Mouse (Mus musculus): ENCODE data around the gene Pip5k1b. TPM values are rescaled to one million over a fixed set of nuclear protein-coding genes. Genes with fewer than 3 reads are reported as not detected.

The Pip5k1b gene
- polyA plus RNA-seq, 1 experiment from 2014 or later: 2.3 TPM

GRCm38 (mm10) chr19:24523476-24524313, 32.0 kb downstream of the Pip5k1b start:
- Histone ChIP-seq H3K9me3 (replicated peaks) (no peaks in the 10 kb centered on the region), H3K9ac (no peak overlapping the region), H3K27ac (no peak overlapping the region), H3K4me1 (no peaks in the 10 kb centered on the region), H3K36me3 (no peaks in the 10 kb centered on the region), H3K4me2 (replicated peaks) (no peak overlapping the region), H3K4me3 (no peak overlapping the region), H3K27me3 (no peaks in the 10 kb centered on the region)
- 76% methylated on average over 15 of the region's 15 CpGs for WGBS
- no peak for ATAC-seq (ENCODE audit: low FRiP score)

GRCm38 (mm10) chr19:24521997-24522396, 33.7 kb downstream of the Pip5k1b start:
- H3K36me3 ChIP-seq: no peaks in the 10 kb centered on the region
- WGBS: 91% methylated on average over 7 of the region's 7 CpGs
- H3K4me2 ChIP-seq (replicated peaks): no peak overlapping the region
- no peak overlapping the region for H3K27ac ChIP-seq
- no peak for ATAC-seq (ENCODE audit: low FRiP score)
- no peak overlapping the region for H3K9ac ChIP-seq
- no peak overlapping the region for H3K4me3 ChIP-seq
- no peaks in the 10 kb centered on the region for H3K27me3 ChIP-seq
- H3K4me1 ChIP-seq: no peaks in the 10 kb centered on the region
- H3K9me3 ChIP-seq (replicated peaks): no peaks in the 10 kb centered on the region

GRCm38 (mm10) chr19:24521146-24521545, 34.5 kb downstream of the Pip5k1b start:
- no peaks in the 10 kb centered on the region for H3K9me3 ChIP-seq (replicated peaks)
- H3K4me2 ChIP-seq (replicated peaks): no peak overlapping the region
- no peak overlapping the region for H3K4me3 ChIP-seq
- no peak for ATAC-seq (ENCODE audit: low FRiP score)
- H3K9ac ChIP-seq: no peak overlapping the region
- H3K4me1 ChIP-seq: no peaks in the 10 kb centered on the region
- 87% methylated on average over 9 of the region's 9 CpGs for WGBS
- H3K27me3 ChIP-seq: no peaks in the 10 kb centered on the region
- no peaks in the 10 kb centered on the region for H3K36me3 ChIP-seq
- H3K27ac ChIP-seq: no peak overlapping the region

DNA sequence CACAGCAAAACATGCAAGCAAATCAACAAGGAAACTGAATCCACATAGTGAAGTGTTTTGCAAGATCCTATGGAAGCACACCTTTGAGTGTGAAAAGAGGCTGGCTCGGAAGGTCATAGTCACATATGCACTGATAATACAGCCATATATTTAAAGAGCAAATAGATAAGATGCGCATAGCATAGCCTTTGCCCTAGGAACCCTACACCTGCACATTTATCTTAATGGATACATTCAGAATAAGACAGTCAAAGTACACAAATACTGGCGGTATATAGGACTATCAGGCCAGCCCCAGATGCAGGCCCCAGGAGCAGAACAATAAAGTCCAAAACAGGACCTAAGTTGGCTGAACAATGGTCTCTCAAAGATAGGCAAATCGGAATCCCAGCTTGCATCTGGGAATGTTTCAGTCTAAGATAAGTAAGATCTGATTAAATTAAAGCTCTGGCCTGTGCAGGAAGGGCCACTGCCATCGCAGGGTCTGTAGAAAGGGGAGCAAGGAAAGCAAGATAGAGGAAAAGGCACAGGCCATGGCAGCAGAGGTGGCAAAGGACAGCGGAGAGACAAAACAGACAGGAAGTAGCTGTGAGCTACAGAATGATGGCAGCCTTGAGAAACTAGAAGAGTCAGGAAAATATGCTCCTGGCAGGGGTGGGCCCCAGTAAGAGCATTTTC, 35.8 kb downstream of the Pip5k1b start:
- H3K9me3 ChIP-seq (replicated peaks): no peaks in the 10 kb centered on the region
- no peak for ATAC-seq (ENCODE audit: low FRiP score)
- H3K4me1 ChIP-seq: no peaks in the 10 kb centered on the region
- no peak overlapping the region for H3K4me2 ChIP-seq (replicated peaks)
- 91% methylated on average over 6 of the region's 6 CpGs for WGBS
- H3K27me3 ChIP-seq: no peaks in the 10 kb centered on the region
- no peak overlapping the region for H3K4me3 ChIP-seq
- no peaks in the 10 kb centered on the region for H3K36me3 ChIP-seq
- H3K27ac ChIP-seq: no peak overlapping the region
- no peak overlapping the region for H3K9ac ChIP-seq

DNA sequence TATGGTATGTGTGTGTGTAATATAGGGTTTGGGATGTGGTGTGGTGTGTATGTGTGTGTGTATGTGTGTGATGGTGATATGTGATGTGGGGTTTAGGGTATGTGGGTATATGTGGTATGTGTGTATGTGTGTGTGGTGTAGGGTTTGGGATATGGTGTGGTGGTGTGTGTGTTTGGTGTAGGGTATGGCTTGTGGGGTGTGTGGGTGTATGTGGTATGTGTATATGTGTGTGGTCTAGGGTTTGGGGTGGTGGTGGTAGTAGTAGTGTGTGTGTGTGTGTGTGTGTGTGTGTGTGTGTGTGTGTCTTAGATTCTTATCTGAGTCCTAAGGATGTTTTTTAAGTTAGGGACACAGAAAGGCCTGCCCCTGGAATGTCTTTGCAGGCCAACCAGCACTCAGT, 37.3 kb downstream of the Pip5k1b start:
- Histone ChIP-seq H3K36me3 (no peaks in the 10 kb centered on the region), H3K27ac (no peak overlapping the region), H3K9me3 (replicated peaks) (no peaks in the 10 kb centered on the region), H3K4me1 (no peaks in the 10 kb centered on the region), H3K9ac (no peak overlapping the region), H3K4me3 (no peak overlapping the region), H3K4me2 (replicated peaks) (no peak overlapping the region), H3K27me3 (no peaks in the 10 kb centered on the region)
- ATAC-seq (ENCODE audit: low FRiP score): no peak

DNA sequence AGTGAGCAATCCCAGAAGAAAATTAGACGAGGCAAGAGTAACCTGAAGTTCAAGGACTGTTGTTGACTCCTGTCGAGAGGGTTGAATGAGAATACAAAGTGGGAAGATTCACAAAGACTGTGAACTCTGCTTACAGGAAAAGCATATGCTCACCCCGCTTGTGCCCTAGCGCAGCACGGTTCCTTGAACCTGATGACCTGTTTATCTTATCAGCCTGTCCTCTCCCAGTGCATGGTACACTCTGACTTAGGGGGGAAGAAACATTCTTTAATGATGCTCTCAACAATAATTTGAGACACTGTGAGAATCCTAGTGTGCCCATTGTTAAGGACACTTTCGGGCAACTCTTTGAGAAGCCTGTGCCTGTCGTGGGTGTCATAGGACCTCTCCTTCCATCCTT, 38.6 kb downstream of the Pip5k1b start:
- H3K4me2 ChIP-seq (replicated peaks): no peak overlapping the region
- no peaks in the 10 kb centered on the region for H3K27me3 ChIP-seq

GRCm38 (mm10) chr19:24515941-24516340, 39.7 kb downstream of the Pip5k1b start:
- WGBS: 94% methylated on average over 3 of the region's 3 CpGs
- H3K4me2 ChIP-seq (replicated peaks): no peak overlapping the region
- no peak for ATAC-seq (ENCODE audit: low FRiP score)
- H3K36me3 ChIP-seq: no peaks in the 10 kb centered on the region
- no peak overlapping the region for H3K4me3 ChIP-seq
- H3K9me3 ChIP-seq (replicated peaks): no peaks in the 10 kb centered on the region
- H3K27ac ChIP-seq: no peak overlapping the region
- no peaks in the 10 kb centered on the region for H3K27me3 ChIP-seq
- no peak overlapping the region for H3K9ac ChIP-seq
- no peaks in the 10 kb centered on the region for H3K4me1 ChIP-seq

More for the DNA sequence above, 38.6 kb downstream of the Pip5k1b start:
- H3K9me3 ChIP-seq (replicated peaks): no peaks in the 10 kb centered on the region
- H3K9ac ChIP-seq: no peak overlapping the region
- 84% methylated on average over 7 of the region's 7 CpGs for WGBS
- no peaks in the 10 kb centered on the region for H3K36me3 ChIP-seq
- H3K4me1 ChIP-seq: no peaks in the 10 kb centered on the region
- ATAC-seq (ENCODE audit: low FRiP score): no peak
- H3K4me3 ChIP-seq: no peak overlapping the region
- H3K27ac ChIP-seq: no peak overlapping the region

DNA sequence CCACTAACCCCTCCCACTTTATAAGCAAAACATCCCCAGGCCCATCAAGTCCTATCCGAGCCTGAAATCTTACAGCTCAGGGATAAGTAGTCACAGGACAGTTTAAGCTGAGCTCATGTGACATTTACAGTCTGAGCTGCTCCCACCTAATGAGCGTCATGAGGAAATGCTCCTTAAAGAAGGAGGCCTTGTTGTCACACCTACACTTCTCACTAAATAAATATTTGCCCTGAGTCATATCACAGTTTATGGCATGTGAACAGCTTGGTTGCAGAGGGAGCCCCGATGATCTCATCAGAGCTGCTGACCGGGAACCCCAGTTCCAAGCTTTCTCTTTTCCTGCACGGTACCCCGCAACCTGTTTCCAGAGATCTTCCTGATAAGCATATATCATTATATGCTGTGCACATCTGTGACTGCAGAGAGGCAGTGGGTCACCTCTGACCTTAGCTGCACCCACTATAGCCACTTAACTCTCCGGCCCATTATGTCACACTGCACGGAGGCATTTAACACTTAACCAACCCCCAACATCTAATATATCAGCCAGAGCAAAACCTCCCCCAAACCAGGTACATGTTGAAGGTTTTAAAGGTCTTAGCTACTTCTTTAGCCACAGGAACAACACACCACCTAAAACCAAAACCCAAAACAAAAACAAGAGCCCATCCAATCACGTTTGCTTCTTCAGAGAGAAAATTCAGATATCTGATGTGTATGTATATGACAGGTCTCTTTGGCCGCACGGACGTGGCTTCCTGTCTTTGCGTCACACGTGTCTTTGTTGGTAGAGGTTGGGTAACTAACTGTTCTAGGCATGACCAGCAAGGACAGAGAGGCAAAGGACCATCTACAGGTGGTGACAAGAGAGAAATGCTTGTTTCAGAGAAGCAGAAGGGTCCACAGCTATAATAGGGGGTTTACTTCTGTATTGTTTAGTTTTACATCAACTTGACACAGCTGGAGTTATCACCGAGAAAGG, 40.7 kb downstream of the Pip5k1b start:
- 88% methylated on average over 15 of the region's 15 CpGs for WGBS
- no peak overlapping the region for H3K4me3 ChIP-seq
- no peaks in the 10 kb centered on the region for H3K9me3 ChIP-seq (replicated peaks)
- H3K4me1 ChIP-seq: no peaks in the 10 kb centered on the region
- H3K4me2 ChIP-seq (replicated peaks): no peak overlapping the region
- no peak overlapping the region for H3K27ac ChIP-seq
- H3K9ac ChIP-seq: no peak overlapping the region
- ATAC-seq (ENCODE audit: low FRiP score): no peak
- H3K27me3 ChIP-seq: no peaks in the 10 kb centered on the region
- H3K36me3 ChIP-seq: no peaks in the 10 kb centered on the region

DNA sequence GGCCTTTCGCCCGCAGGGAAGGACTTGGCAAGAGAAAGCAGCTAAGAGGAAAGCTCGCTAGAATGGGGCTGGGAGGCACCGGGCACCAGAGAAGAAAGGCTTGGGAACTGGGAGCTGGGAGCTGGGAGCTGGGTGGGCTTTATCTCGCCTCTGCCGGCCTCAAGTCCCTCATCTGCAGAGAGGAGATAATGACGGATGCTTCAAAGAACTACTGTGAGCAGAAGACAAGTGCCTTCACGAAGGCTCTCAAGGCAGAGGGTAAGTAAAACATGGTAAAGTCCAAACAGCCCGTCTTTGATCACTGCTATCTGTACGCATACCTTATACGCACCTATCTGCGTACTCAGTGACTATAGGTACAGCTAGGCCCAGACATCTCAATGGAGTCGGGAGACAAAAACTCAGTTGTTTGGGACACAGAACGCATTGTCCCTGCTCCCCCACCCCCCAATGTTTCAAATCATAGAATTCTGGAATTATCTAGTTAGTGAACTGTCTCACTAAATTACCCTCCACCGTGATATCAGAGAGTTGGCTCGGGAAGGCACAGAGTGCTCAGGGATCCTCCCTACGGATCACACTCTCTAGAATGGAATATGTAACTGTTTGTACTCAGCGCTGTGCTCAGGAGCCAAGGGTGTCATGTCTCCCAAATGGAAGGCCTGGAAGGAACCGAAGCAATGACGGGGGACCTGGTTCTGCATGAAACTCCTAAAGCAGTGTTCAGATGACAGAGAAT, 42.4 kb downstream of the Pip5k1b start:
- H3K27ac ChIP-seq: no peak overlapping the region
- no peak overlapping the region for H3K4me2 ChIP-seq (replicated peaks)
- no peaks in the 10 kb centered on the region for H3K9me3 ChIP-seq (replicated peaks)
- ATAC-seq (ENCODE audit: low FRiP score): no peak
- no peak overlapping the region for H3K9ac ChIP-seq
- 87% methylated on average over 20 of the region's 20 CpGs for WGBS
- H3K27me3 ChIP-seq: no peaks in the 10 kb centered on the region
- H3K4me1 ChIP-seq: 0 out of 2 replicates have a peak, but pooled peaks cover 3% of the 10 kb centered on the region
- H3K36me3 ChIP-seq: no peaks in the 10 kb centered on the region
- no peak overlapping the region for H3K4me3 ChIP-seq

DNA sequence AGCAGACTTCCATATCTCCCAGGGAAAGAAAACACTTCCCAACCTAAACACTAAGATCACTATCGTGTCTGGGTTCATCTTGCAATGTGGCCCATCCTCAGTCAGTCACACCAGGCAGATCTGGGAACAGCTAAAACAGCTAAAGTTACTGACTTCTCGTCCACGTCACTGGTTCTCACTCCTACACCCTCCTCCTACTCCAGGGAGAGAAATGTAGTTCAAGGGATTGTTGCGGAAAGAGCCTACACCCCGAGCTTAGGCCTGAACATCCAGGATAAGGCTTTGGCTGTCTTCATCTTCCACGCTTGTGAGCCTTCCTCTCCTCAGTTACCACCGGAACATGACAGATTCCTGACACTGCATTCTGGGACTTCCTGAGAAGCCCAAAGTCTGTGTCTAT, 43.7 kb downstream of the Pip5k1b start:
- Histone ChIP-seq H3K4me2 (replicated peaks) (no peak overlapping the region), H3K9me3 (replicated peaks) (no peaks in the 10 kb centered on the region), H3K4me1 (0 out of 2 replicates have a peak, but pooled peaks cover 8% of the 10 kb centered on the region), H3K36me3 (no peaks in the 10 kb centered on the region), H3K4me3 (no peak overlapping the region), H3K27ac (no peak overlapping the region), H3K27me3 (no peaks in the 10 kb centered on the region), H3K9ac (no peak overlapping the region)
- no peak for ATAC-seq (ENCODE audit: low FRiP score)
- 92% methylated on average over 7 of the region's 7 CpGs for WGBS

DNA sequence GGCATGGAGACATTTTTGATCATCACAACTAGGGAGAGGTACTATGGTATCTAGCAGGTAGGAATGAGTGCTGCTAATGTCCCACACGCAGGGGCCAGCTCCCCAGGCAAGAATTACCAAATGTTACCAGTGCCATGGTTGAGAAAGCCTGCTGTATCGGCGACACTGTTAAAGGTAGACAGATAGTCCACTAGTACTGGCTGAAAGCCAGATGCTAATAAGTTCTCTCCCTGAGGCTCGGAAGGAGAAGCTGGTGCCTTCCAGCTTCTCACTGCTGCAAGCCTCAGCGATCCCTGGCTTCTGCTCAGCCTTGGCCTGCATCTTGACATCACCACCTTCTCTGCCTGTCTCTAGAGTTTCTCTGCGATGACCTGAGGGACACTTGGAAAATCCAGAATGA, 46.3 kb downstream of the Pip5k1b start:
- Histone ChIP-seq H3K36me3 (no peaks in the 10 kb centered on the region), H3K27me3 (no peaks in the 10 kb centered on the region), H3K4me2 (replicated peaks) (no peak overlapping the region), H3K4me3 (no peak overlapping the region), H3K9me3 (replicated peaks) (no peaks in the 10 kb centered on the region), H3K4me1 (0 out of 2 replicates have a peak, but pooled peaks cover 8% of the 10 kb centered on the region), H3K27ac (no peak overlapping the region), H3K9ac (no peak overlapping the region)
- no peak for ATAC-seq (ENCODE audit: low FRiP score)
- WGBS: 86% methylated on average over 6 of the region's 6 CpGs
